Mouse (Mus musculus) lung, adult 10 weeks (tissue): Measurements from ENCODE around the gene Rack1. TPM values are rescaled to one million over a fixed set of nuclear protein-coding genes. Genes with fewer than 3 reads are reported as not detected.

ENCODE experiments used
- polyA plus RNA-seq: library from polyadenylated mRNA; stranded (reverse); fragments of 350-450 nt; fragmentation: Illumina TruSeq; extraction: RNeasy Lipid Tissue Mini Kit (QIAGEN cat#74804); gene quantifications from one replicate; pipeline ENCODE4 v1.2.3, GENCODE M21; 2014; ENCODE audit warnings: low read depth, low replicate concordance; ENCODE audit not compliant: insufficient read depth

The Rack1 gene
- 1,079 TPM for polyA plus RNA-seq

DNA sequence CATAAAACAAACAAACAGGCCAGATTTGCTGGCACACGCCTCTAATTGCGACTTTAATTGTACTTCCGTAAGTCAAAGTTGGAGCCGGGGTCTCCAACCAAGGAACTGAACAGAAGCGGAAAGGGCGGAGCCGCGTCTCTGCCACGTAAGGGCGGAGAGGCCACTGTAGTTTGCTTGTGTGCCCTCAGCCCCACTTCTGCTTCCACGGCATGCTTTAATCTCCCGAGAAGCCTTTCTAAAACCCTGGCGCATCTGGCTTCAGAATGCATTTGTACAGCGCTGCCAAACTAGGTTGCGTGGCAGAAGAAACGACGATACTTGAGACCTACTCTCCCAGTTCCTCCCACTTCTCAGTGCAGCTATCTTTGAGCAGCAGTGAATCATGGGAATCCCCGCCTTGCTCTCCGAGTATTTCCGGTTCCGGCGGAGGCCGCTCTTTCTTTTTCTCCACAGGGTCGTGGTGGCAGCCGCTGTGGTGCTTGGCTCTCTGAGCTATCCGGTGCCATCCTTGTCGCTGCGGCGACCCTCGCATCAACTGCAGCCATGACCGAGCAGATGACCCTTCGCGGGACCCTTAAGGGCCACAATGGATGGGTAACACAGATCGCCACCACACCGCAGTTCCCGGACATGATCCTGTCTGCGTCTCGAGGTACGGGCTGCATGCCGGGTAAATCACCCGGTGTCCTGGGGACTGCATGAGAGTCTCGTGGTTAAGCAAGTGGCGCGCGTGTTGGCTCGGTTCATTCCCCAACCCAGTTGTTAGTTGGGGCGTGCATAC lies at the start of gene Rack1:
TSS of gene Rack1 (plus strand) at position 412 of the 781 bp plus-strand sequence.

DNA sequence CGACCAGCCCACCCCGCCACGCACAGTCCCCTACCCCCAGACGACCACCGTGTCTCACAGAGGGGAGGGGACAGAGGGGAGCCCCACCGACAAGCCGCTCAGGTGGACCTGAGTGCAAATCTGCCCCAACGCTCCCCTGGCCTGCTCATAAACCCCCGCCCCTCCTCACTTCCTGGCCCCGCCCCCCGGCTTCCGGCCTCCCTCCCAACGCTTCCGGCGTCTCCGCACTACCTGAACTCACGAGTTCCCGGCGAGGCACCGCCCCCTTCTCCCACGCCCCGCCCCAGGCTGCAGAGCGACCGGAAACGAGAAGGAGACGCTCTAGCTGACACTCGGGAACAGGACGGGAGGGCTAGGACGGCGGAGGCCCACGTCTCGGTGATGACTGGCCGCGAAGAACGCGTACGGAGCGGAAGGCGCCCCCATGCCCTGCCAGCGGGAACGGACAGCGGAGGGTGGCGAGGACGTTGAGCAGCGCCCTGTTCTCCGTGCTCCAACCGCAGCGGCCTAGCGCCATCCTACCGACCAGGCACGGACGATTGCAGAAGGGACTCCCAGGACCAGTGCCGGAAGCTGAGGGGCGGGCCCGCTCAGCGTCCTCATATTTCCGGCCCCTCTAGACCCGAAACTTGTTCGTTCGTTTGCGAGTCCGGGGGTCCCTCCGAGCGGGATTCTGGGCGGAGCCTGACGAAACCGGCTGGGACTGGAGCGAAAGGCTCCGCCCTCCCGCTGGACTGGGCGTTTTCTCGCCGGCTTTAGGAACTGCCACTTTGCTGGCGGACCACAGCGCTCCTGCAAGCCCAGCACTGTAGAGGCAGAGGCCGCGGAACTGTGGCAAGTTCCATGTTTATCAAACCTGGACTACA lies 16.9 kb downstream of the Rack1 start, which contains the start of gene Trim41:
TSS of gene Trim41 (minus strand) at position 554 of the 866 bp plus-strand sequence.

DNA sequence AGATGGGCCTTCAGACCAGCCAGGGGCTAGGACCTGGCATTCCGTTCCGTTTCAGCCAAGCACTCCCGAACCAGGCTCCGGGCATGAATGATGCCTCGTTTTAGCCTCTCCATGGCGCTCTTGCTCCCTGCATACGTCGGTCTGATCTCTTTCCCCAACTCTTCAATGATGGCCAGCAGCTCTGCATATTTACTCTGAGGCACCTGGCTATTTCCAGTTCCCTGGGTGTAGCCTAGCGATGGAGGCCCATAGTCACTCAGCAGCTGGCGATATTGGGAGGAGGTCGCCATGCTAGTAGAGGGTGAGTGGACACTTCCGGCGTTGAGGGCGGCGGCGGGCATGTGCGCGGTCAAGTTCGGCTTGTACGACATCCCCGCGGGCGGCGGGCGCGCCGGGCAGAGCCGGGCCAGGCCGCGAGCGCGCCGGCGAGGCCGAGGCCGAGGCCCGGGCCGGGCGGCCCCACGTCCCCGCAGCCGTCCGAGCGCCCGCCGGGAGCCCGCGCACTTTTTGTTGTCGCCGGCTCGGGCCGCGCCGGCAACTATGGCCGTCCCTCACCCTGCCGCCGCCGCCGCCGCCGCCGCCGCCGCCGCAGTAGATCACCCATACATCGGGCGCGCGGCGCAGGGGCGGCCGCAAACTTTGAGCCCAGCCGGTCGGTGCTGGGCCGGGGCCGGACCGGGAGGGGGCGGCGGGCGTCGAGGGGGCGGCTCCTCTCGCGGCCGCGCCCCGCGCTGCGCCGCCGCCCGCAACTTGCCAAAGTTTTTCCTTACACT lies 26.0 kb downstream of the Rack1 start, which contains the start of the genes Trim7 and Gm12184:
TSS of gene Trim7 (plus strand) at position 162 of the 773 bp plus-strand sequence.
TSS of gene Gm12184 (minus strand) at position 677 of the 773 bp plus-strand sequence.

Other genes starting within 250 kb of the Rack1 start
- 15.0 TPM for gene Trim41, start 17.0 kb downstream of the Rack1 start, polyA plus RNA-seq
- 2.8 TPM for gene Trim7, start 25.8 kb downstream of the Rack1 start, polyA plus RNA-seq
- gene Gm12184, start 26.3 kb downstream of the Rack1 start, polyA plus RNA-seq = 8.9 TPM
- 22.6 TPM for gene Irgm1, start 71.4 kb downstream of the Rack1 start, polyA plus RNA-seq
- 0.97 TPM for gene Gm5431, start 101.9 kb downstream of the Rack1 start, polyA plus RNA-seq
- gene Psme2b, start 145.9 kb downstream of the Rack1 start, polyA plus RNA-seq = 2.9 TPM
- 0.87 TPM for gene Olfr56, start 178.6 kb downstream of the Rack1 start, polyA plus RNA-seq
- 1.6 TPM for gene 9930111J21Rik1, start 179.1 kb downstream of the Rack1 start, polyA plus RNA-seq
- gene Gm12185, start 191.9 kb downstream of the Rack1 start, polyA plus RNA-seq = 0.61 TPM
- 6.5 TPM for gene Tgtp1, start 193.8 kb downstream of the Rack1 start, polyA plus RNA-seq